Mouse (Mus musculus) neutrophil, adult 59 days (primary cell): ENCODE measurements around the gene Cyp2a12. TPM values are rescaled to one million over a fixed set of nuclear protein-coding genes. Genes with fewer than 3 reads are reported as not detected.

Experiments used
- total RNA-seq, 2 experiments: library from RNA; stranded (reverse); gene quantifications; 1 replicate in 1 of 2; 2 replicates in 1 of 2; pipeline ENCODE4 v1.2.4; 2023

Cyp2a12 gene
- total RNA-seq, result not detected

GRCm38 (mm10) chr7:27028789-27029188 lies at the start of gene Cyp2a12:
Gene Cyp2a12 (plus strand): TSS chr7:27029081.

Other genes starting within 250 kb of the Cyp2a12 start
- gene Cyp2g1, start 220.2 kb upstream of the Cyp2a12 start, total RNA-seq, result not detected
- not detected for gene Cyp2a5, start 193.8 kb upstream of the Cyp2a12 start, total RNA-seq
- gene Cyp2a22, start 89.7 kb upstream of the Cyp2a12 start, total RNA-seq, result not detected
- not detected for gene Cyp2f2, start 90.8 kb downstream of the Cyp2a12 start, total RNA-seq
- gene Cyp2t4, start 124.6 kb downstream of the Cyp2a12 start, total RNA-seq, result not detected
- 10 to 100 TPM; 43.3 to 45.3 TPM for gene Egln2, start 137.7 kb downstream of the Cyp2a12 start, total RNA-seq
- 10 to 100 TPM; 96.8 to 98.1 TPM for gene Rab4b, start 149.8 kb downstream of the Cyp2a12 start, total RNA-seq
- not detected for gene Gm21983, start 152.0 kb downstream of the Cyp2a12 start, total RNA-seq
- not detected for gene Mia, start 152.1 kb downstream of the Cyp2a12 start, total RNA-seq
- 1 to 10 TPM; 3.2 to 3.3 TPM for gene BC024978, start 166.7 kb downstream of the Cyp2a12 start, total RNA-seq
- 10 to 100 TPM; 41.5 to 50.3 TPM for gene Snrpa, start 167.2 kb downstream of the Cyp2a12 start, total RNA-seq
- 10 to 100 TPM in 1 of 2 experiments, 1 to 10 TPM in 1; 9.0 to 10.4 TPM for gene Itpkc, start 199.6 kb downstream of the Cyp2a12 start, total RNA-seq
- 10 to 100 TPM; 19.5 to 21.4 TPM for gene Coq8b, start 203.9 kb downstream of the Cyp2a12 start, total RNA-seq
- 1 to 10 TPM; 5.7 to 6.9 TPM for gene Numbl, start 229.4 kb downstream of the Cyp2a12 start, total RNA-seq